Mouse (Mus musculus): ENCODE data around the gene Drosha.

- no peak for TF ChIP-seq FLI1 (IDR thresholded peaks at IDR 0.05; ENCODE audit: low read length)
- no peak for TF ChIP-seq GATA1 (IDR thresholded peaks at IDR 0.05; ENCODE audit: borderline replicate concordance, low read length)
Measured at GRCm38 (mm10) chr15:12863669-12864068, 39.1 kb downstream of the Drosha start.
